Mouse (Mus musculus) limb, embryonic 14.5 days (tissue): ENCODE data around the gene Sycp2. TPM values are rescaled to one million over a fixed set of nuclear protein-coding genes. Genes with fewer than 3 reads are reported as not detected.

Experiments used
- ATAC-seq: fragments of 200-750 bp; cut with Nextera tagmentation; 2 replicates; pipeline ENCODE4 v1.8.0; 2017; ENCODE audit warnings: low read depth, moderate number of reproducible peaks, moderate TSS enrichment; ENCODE audit not compliant: low FRiP score
- DNase-seq: peaks from one replicate; pipeline ENCODE4 v3.0.0-alpha.2; 2015; ENCODE audit warnings: low spot score
- H3K27ac ChIP-seq: fragments of 300-500 bp; sonication (generic); replicated peaks from 2 replicates; pipeline ENCODE4 v1.5.1; 2014; ENCODE audit warnings: low read depth, mild to moderate bottlenecking, low read length, moderate library complexity, mixed read lengths
- H3K27me3 ChIP-seq: fragments of 300-500 bp; sonication (generic); 2 replicates; pipeline ENCODE4 v1.6.1; 2014; ENCODE audit warnings: low read length, mixed read lengths; ENCODE audit not compliant: control insufficient read depth, insufficient read depth
- H3K36me3 ChIP-seq: fragments of 300-500 bp; sonication (generic); 2 replicates; pipeline ENCODE4 v1.6.1; 2014; ENCODE audit warnings: mild to moderate bottlenecking, low read length, moderate library complexity, mixed read lengths; ENCODE audit not compliant: control insufficient read depth, insufficient read depth
- H3K4me1 ChIP-seq: fragments of 300-500 bp; sonication (generic); 2 replicates; pipeline ENCODE4 v1.6.1; 2014; ENCODE audit warnings: antibody characterized with exemption, low read length, mixed read lengths; ENCODE audit not compliant: control insufficient read depth, insufficient read depth
- H3K4me2 ChIP-seq: fragments of 300-500 bp; sonication (generic); replicated peaks from 2 replicates; pipeline ENCODE4 v1.6.1; 2014; ENCODE audit warnings: low read depth, mild to moderate bottlenecking, low read length, moderate library complexity; ENCODE audit not compliant: severe bottlenecking
- H3K4me3 ChIP-seq: fragments of 300-500 bp; sonication (generic); replicated peaks from 2 replicates; pipeline ENCODE4 v1.5.1; 2014; ENCODE audit warnings: low read length
- H3K9ac ChIP-seq: fragments of 300-500 bp; sonication (generic); 2 replicates; pipeline ENCODE4 v1.6.1; 2014; ENCODE audit warnings: mild to moderate bottlenecking, low read depth, low read length, moderate library complexity; ENCODE audit not compliant: severe bottlenecking
- H3K9me3 ChIP-seq: fragments of 300-500 bp; sonication (generic); 2 replicates; pipeline ENCODE4 v1.6.1; 2016; ENCODE audit warnings: low read length; ENCODE audit not compliant: control insufficient read depth
- POLR2A ChIP-seq: fragments of 200-500 bp; IDR thresholded peaks from 2 replicates; pipeline ENCODE4 v1.8.0; 2012; ENCODE audit warnings: inconsistent platforms, mild to moderate bottlenecking, moderate library complexity, borderline replicate concordance; ENCODE audit not compliant: insufficient read depth, insufficient read length; ENCODE audit errors: extremely low read depth
- WGBS: fragments of 180-500 bp; shearing (Covaris S2); extraction: QIAGEN DNeasy Blood & Tissue Kit; methylation state at CpG from one replicate; pipeline ENCODE4 v1.1.7; 2014; 5-methylcytosine and 5-hydroxymethylcytosine counted together
- polyA plus RNA-seq, 2 experiments: library from polyadenylated mRNA; depleted of rRNA in 1 of 2; stranded (reverse) in 1 of 2; unstranded in 1 of 2; fragments of >200 nt; fragmentation: Nextera tagmentation in 1 of 2; extraction: Ambion mirVana in 1 of 2; gene quantifications; 2 replicates each; pipeline versions ENCODE4 v1.2.1 to v1.2.3; 2012 to 2014

Sycp2 gene
- polyA plus RNA-seq, 2 experiments: 0.19 to 0.26 TPM

DNA sequence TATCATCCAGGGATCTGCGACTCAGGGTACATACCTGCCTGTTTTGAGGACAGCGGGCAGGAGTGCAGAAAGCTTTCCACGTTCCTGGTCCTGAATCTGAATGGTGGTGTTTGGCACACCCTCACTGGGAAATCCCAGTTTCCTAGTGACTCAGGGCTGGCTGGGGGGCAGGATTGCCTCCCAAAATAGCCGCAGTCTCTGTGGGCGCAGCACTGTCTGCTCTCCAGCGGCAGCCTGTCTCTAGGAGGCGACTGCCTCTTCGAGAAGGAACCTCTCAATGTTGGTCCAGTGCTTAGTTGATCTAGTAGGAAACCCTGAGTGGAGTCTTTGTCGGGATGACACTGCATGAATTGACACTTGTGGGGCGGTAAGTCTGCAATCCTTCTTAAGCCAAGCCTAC is 86.2 kb downstream of the Sycp2 start:
- DNase-seq (no peak), ATAC-seq (no peak)
- H3K27me3 ChIP-seq: no peaks in the 10 kb centered on the region
- H3K9ac ChIP-seq: no peak overlapping the region
- 86% methylated on average over 10 of the region's 10 CpGs for WGBS
- H3K4me2 ChIP-seq: no peak overlapping the region
- TF ChIP-seq POLR2A: no peak
- H3K27ac ChIP-seq: no peak overlapping the region
- H3K36me3 ChIP-seq: no peaks in the 10 kb centered on the region
- H3K9me3 ChIP-seq: no peaks in the 10 kb centered on the region
- H3K4me3 ChIP-seq: no peak overlapping the region
- H3K4me1 ChIP-seq: no peaks in the 10 kb centered on the region

DNA sequence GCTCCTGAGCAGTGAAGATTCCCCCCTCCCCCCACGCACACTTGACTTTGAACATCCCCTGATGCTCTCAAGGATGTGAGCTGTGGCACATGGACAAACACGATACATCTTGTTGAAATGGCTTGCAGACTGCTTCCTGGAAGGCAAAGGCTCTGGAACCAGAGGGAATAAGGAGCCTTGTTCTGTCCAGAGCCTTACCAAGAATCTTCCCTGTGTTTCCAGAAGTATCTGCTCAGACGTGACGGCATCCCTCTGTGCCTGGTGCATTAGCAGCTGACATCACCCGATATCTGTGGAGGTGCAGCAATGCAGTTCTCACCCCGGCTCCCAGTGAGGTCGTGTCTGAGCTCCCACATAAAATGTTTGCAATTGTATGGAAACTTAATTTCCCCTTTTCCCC is 87.7 kb downstream of the Sycp2 start:
- Histone ChIP-seq H3K27me3 (no peaks in the 10 kb centered on the region), H3K9me3 (no peaks in the 10 kb centered on the region), H3K4me2 (no peak overlapping the region), H3K4me3 (no peak overlapping the region), H3K4me1 (no peaks in the 10 kb centered on the region), H3K27ac (no peak overlapping the region), H3K36me3 (no peaks in the 10 kb centered on the region), H3K9ac (no peak overlapping the region)
- DNase-seq (no peak), ATAC-seq (no peak)
- WGBS: 80% methylated on average over 7 of the region's 7 CpGs
- TF ChIP-seq POLR2A: no peak

DNA sequence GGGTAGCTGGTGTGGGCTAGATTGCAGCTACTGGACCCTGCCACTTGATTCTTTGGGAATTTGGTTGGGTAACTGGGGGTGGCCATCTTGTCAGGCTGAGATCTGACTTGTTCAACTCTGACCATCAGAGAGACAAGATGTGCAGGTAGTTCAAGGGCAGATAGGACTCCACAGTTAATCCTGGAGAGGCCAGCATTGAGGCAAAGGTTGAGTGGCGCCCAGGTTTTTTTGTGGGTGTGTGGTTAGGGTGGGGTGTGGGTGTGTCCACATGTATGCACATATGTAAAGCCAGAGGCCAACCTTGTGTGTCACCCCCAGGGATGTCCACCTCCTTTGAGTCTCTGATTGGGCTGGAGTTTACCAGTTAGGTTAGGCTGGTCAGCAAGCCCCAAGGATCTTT is 91.2 kb downstream of the Sycp2 start:
- H3K27me3 ChIP-seq: no peaks in the 10 kb centered on the region
- no peaks in the 10 kb centered on the region for H3K9me3 ChIP-seq
- ATAC-seq: no peak
- H3K4me1 ChIP-seq: no peaks in the 10 kb centered on the region
- no peaks in the 10 kb centered on the region for H3K36me3 ChIP-seq
- H3K27ac ChIP-seq: no peak overlapping the region
- TF ChIP-seq POLR2A: no peak
- no peak overlapping the region for H3K4me2 ChIP-seq
- 64% methylated on average over 1 of the region's 1 CpGs for WGBS
- no peak for DNase-seq
- H3K4me3 ChIP-seq: no peak overlapping the region
- no peak overlapping the region for H3K9ac ChIP-seq

DNA sequence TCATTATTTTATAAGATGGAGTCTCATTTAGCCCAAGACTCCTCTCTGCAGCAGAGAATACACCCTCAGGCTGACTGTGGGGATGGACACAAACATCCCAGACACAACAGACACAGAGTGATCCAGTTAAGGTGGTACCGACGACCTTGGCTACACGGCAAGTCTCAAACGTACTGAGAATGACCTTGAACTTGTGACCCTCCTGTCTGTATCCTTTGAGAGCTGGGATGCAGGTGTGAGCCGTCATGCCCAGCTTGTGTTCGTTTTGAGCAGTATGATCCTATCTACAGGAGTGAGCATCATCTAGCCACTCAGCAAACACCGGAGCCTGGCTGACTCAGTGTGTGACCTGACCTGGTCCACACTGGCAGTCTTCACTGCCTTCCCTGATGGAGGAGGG is 93.9 kb downstream of the Sycp2 start:
- H3K9me3 ChIP-seq: no peaks in the 10 kb centered on the region
- H3K36me3 ChIP-seq: no peaks in the 10 kb centered on the region
- WGBS: 75% methylated on average over 7 of the region's 7 CpGs
- no peaks in the 10 kb centered on the region for H3K27me3 ChIP-seq
- ATAC-seq: no peak
- H3K9ac ChIP-seq: no peak overlapping the region
- no peak overlapping the region for H3K27ac ChIP-seq
- no peak overlapping the region for H3K4me2 ChIP-seq
- no peaks in the 10 kb centered on the region for H3K4me1 ChIP-seq
- H3K4me3 ChIP-seq: no peak overlapping the region
- TF ChIP-seq POLR2A: no peak
- no peak for DNase-seq

DNA sequence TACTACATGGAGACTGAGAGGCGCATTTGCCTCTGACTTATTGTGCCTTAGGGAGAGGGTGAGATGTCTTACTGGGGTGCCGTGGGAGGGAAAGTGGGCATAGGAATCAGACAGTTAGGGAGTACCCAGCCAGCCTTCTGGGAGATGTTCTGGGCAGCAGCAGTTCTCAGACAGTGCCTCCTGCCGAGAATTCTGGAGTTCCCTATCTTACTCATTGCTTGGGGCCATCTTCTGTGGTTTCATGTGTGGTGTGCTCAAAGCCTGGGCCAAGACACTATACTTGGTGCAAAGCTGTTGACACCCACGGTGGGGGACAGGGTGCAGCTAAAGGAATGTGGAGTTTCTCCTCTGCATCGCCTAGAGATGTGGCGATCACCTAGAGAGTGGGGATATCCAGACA is 102.8 kb downstream of the Sycp2 start:
- DNase-seq (no peak), ATAC-seq (no peak)
- Histone ChIP-seq H3K27me3 (no peaks in the 10 kb centered on the region), H3K4me2 (no peak overlapping the region), H3K36me3 (no peaks in the 10 kb centered on the region), H3K27ac (no peak overlapping the region), H3K9ac (no peak overlapping the region), H3K9me3 (no peaks in the 10 kb centered on the region), H3K4me1 (no peaks in the 10 kb centered on the region), H3K4me3 (no peak overlapping the region)
- no peak for TF ChIP-seq POLR2A
- WGBS: 84% methylated on average over 6 of the region's 6 CpGs

DNA sequence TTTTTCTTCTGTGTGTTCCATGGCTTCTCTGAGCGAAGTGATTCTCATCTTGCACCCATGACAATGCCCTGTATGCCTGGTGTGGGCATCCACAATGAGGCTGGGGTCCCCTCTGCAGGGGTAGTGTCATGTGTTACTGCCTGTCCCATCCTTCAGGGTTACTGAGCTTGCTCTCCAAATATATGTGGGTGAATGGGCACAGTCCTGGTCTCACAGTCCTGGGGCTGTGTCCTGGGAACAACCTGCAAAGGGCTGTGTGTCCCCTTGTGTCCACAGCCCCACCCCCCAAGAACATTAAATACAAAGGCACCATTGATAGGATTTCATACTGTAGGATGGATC is 103.3 kb downstream of the Sycp2 start:
- Histone ChIP-seq H3K27ac (no peak overlapping the region), H3K4me3 (no peak overlapping the region), H3K27me3 (no peaks in the 10 kb centered on the region), H3K9ac (no peak overlapping the region), H3K9me3 (no peaks in the 10 kb centered on the region), H3K4me1 (no peaks in the 10 kb centered on the region), H3K4me2 (no peak overlapping the region), H3K36me3 (no peaks in the 10 kb centered on the region)
- TF ChIP-seq POLR2A: no peak
- 71% methylated on average over 1 of the region's 1 CpGs for WGBS
- ATAC-seq (no peak), DNase-seq (no peak)
